Mouse (Mus musculus) cerebellum, adult 2 months (tissue): ENCODE measurements at regions not wholly inside any gene's neighbourhood (a gene's known extent, or its start where the extent isn't known, plus 50 kb on each side); places are given as distances from the start of the nearest gene placed in this dataset.

Source experiments
- CTCF ChIP-seq: fragments of 200-500 bp; IDR thresholded peaks from 2 replicates; pipeline ENCODE4 v1.5.1; 2011; ENCODE audit warnings: low read depth, mild to moderate bottlenecking, control low read depth, low read length, moderate library complexity, borderline replicate concordance; ENCODE audit not compliant: insufficient read depth
- POLR2A ChIP-seq: fragments of 200-500 bp; IDR thresholded peaks from 2 replicates; pipeline ENCODE4 v1.6.1; 2011; ENCODE audit warnings: low read length, control low read depth, borderline replicate concordance; ENCODE audit not compliant: insufficient read depth

- TF ChIP-seq CTCF (no peak), POLR2A (no peak)
These were observed 291.6 kb upstream of the Atp5g3 start for GRCm38 (mm10) chr2:74202776-74203175.
